ENCODE assay signal across 12 mouse cellular contexts in genomic region chr13:95032127-95032831, GRCm38 (mm10). TPM values are rescaled to one million over a fixed set of nuclear protein-coding genes. Genes with fewer than 3 reads are reported as not detected.
DNase-seq lines count a peak whose midpoint lies in the region; ATAC-seq and TF ChIP-seq lines count a peak whose summit lies in the region.
"Had no signal": no experiment of that assay in that cellular context is flagged by ENCODE, and none has a peak within 500 bp of the region (broad histone marks: within the 10 kb centered on the region; RNA-seq: fewer than 3 reads in every experiment).

No protein-coding gene starts in this region.

- 64% methylated on average over 17 of the region's 17 CpGs for WGBS in forebrain, embryonic 14.5 days
- 79% methylated on average over 17 of the region's 17 CpGs for WGBS in forebrain, embryonic 11.5 days
- WGBS in kidney, embryonic 15.5 days = 52% methylated on average over 17 of the region's 17 CpGs
- 26% methylated on average over 17 of the region's 17 CpGs for WGBS in large intestine, adult 2 months
- 92% methylated on average over 17 of the region's 17 CpGs for WGBS in thymus, adult 2 months

- H3K27me3 ChIP-seq in forebrain, embryonic 14.5 days (replicated peaks; ENCODE audit: control insufficient read depth, insufficient read depth, low read length) = no peaks in the 10 kb centered on the region
- H3K27me3 ChIP-seq in forebrain, embryonic 11.5 days (ENCODE audit: control insufficient read depth, insufficient read depth, low read length) = no peaks in the 10 kb centered on the region
- H3K27me3 ChIP-seq in kidney, embryonic 15.5 days = no peaks in the 10 kb centered on the region
- H3K27me3 ChIP-seq in thymus, adult 2 months (ENCODE audit: control insufficient read depth, insufficient read depth, low read length) = no peaks in the 10 kb centered on the region

- H3K27ac ChIP-seq in forebrain, embryonic 14.5 days (ENCODE audit: low read depth, low read length) = 0 out of 2 replicates have a peak overlapping the region, but pooled peaks have one; percentile 27
- no peak overlapping the region for H3K27ac ChIP-seq in forebrain, embryonic 11.5 days (ENCODE audit: low read depth, low read length)
- H3K27ac ChIP-seq in kidney, embryonic 15.5 days = peak overlapping the region; percentile 45
- peak overlapping the region; percentile 76 for H3K27ac ChIP-seq in bone marrow macrophage, adult 2 months (ENCODE audit: insufficient read depth, low read depth, low read length)
- no peak overlapping the region for H3K27ac ChIP-seq in thymus, adult 2 months (ENCODE audit: control insufficient read depth, insufficient read depth, low read length)
- H3K27ac ChIP-seq: heart, adult 2 months had no signal

- TF ChIP-seq CTCF in bone marrow macrophage, adult 2 months (IDR thresholded peaks at IDR 0.05; ENCODE audit: low read depth, low read length) = no peak
- TF ChIP-seq CTCF in thymus, adult 2 months (IDR thresholded peaks at IDR 0.05; ENCODE audit: borderline replicate concordance, control insufficient read depth, extremely low read depth, insufficient read depth, low read length, poor library complexity) = no peak

- ATAC-seq in forebrain, embryonic 14.5 days = no peak
- no peak for ATAC-seq in forebrain, embryonic 11.5 days (replicated peaks; ENCODE audit: low FRiP score)
- no peak; the same call in 1 of the 2 replicates for ATAC-seq in kidney, embryonic 15.5 days (replicated peaks; ENCODE audit: low FRiP score)

- H3K4me1 ChIP-seq in forebrain, embryonic 14.5 days (ENCODE audit: control insufficient read depth, insufficient read depth, low read length) = no peaks in the 10 kb centered on the region
- no peaks in the 10 kb centered on the region for H3K4me1 ChIP-seq in forebrain, embryonic 11.5 days (replicated peaks; ENCODE audit: control insufficient read depth, insufficient read depth, low read length)
- no peaks in the 10 kb centered on the region for H3K4me1 ChIP-seq in kidney, embryonic 15.5 days
- H3K4me1 ChIP-seq in bone marrow macrophage, adult 2 months (ENCODE audit: control insufficient read depth, insufficient read depth, low read length) = peaks cover 34% of the 10 kb centered on the region
- no peaks in the 10 kb centered on the region for H3K4me1 ChIP-seq in thymus, adult 2 months (replicated peaks; ENCODE audit: control insufficient read depth, insufficient read depth, low read length)

- no peaks in the 10 kb centered on the region for H3K9me3 ChIP-seq in forebrain, embryonic 14.5 days (replicated peaks; ENCODE audit: control insufficient read depth, low read length)
- no peaks in the 10 kb centered on the region for H3K9me3 ChIP-seq in forebrain, embryonic 11.5 days (ENCODE audit: control insufficient read depth, low read length)
- H3K9me3 ChIP-seq in kidney, embryonic 15.5 days (replicated peaks) = no peaks in the 10 kb centered on the region

- TF ChIP-seq POLR2A in bone marrow macrophage, adult 2 months (IDR thresholded peaks at IDR 0.05; ENCODE audit: borderline replicate concordance, low read depth, low read length) = no peak
- TF ChIP-seq POLR2A in thymus, adult 2 months (IDR thresholded peaks at IDR 0.05; ENCODE audit: control insufficient read depth, extremely low read depth, insufficient read depth, low read length, poor library complexity) = no peak

- no peak overlapping the region for H3K4me3 ChIP-seq in forebrain, embryonic 14.5 days (ENCODE audit: low read depth, low read length)
- no peak overlapping the region for H3K4me3 ChIP-seq in forebrain, embryonic 11.5 days (ENCODE audit: low read depth, low read length)
- H3K4me3 ChIP-seq in kidney, embryonic 15.5 days (replicated peaks) = no peak overlapping the region
- H3K4me3 ChIP-seq in bone marrow macrophage, adult 2 months (ENCODE audit: insufficient read depth, low read length) = no peak overlapping the region
- H3K4me3 ChIP-seq in thymus, adult 2 months (ENCODE audit: control insufficient read depth, insufficient read depth, low read length) = no peak overlapping the region
- H3K4me3 ChIP-seq: heart, adult 2 months had no signal

- H3K36me3 ChIP-seq in forebrain, embryonic 14.5 days (ENCODE audit: control insufficient read depth, insufficient read depth, low read length) = 0 out of 2 replicates have a peak, but pooled peaks cover 3% of the 10 kb centered on the region
- no peaks in the 10 kb centered on the region for H3K36me3 ChIP-seq in forebrain, embryonic 11.5 days (ENCODE audit: control insufficient read depth, insufficient read depth, low read length)
- H3K36me3 ChIP-seq in kidney, embryonic 15.5 days = peaks cover 22% of the 10 kb centered on the region
- H3K36me3 ChIP-seq in thymus, adult 2 months (ENCODE audit: control insufficient read depth, insufficient read depth, low read length) = no peaks in the 10 kb centered on the region

- H3K4me2 ChIP-seq in forebrain, embryonic 14.5 days (ENCODE audit: low read length) = no peak overlapping the region
- no peak overlapping the region for H3K4me2 ChIP-seq in forebrain, embryonic 11.5 days (ENCODE audit: low read depth, low read length, severe bottlenecking)
- no peak overlapping the region for H3K4me2 ChIP-seq in kidney, embryonic 15.5 days

- no peak overlapping the region for H3K9ac ChIP-seq in forebrain, embryonic 14.5 days (ENCODE audit: low read length)
- H3K9ac ChIP-seq in forebrain, embryonic 11.5 days (ENCODE audit: low read length) = no peak overlapping the region
- no peak overlapping the region for H3K9ac ChIP-seq in kidney, embryonic 15.5 days

- DNase-seq in forebrain, embryonic 14.5 days (ENCODE audit: low spot score) = no peak
- no peak for DNase-seq in forebrain, embryonic 11.5 days (ENCODE audit: low spot score)
- no peak for DNase-seq in kidney, postnatal 14 days
- DNase-seq in large intestine, adult 2 months (ENCODE audit: low read depth, low spot score) = peak; percentile 25
- no peak for DNase-seq in urinary bladder, adult 18-20 months (ENCODE audit: low spot score in 2 of 2)
- no peak for DNase-seq in thymus, adult 2 months
- DNase-seq: left cerebral cortex, postnatal 4 days; lung, adult 2 months; thymus, postnatal 14 days had no signal

RNA-seq across cellular contexts. Expression of gene Wdr41, which starts 56.1 kb away (rescaled TPM):
- 21.9 and 23.3 TPM in 2 replicates for polyA plus RNA-seq in forebrain, embryonic 14.5 days (2014; fragmentation: Nextera tagmentation; extraction: Ambion mirVana)
- 21.2 and 22.6 TPM in 2 replicates for polyA plus RNA-seq in forebrain, embryonic 11.5 days (2014; fragmentation: Nextera tagmentation; extraction: Ambion mirVana)
- 22.2 and 22.9 TPM in 2 replicates for polyA plus RNA-seq in kidney, embryonic 15.5 days (2015; fragmentation: Nextera tagmentation; extraction: Ambion mirVana)
- 48.3 and 51.1 TPM in 2 replicates for polyA plus RNA-seq in bone marrow macrophage, adult 2 months (2012; ENCODE audit: insufficient read depth, insufficient read length, missing spikeins)
- polyA plus RNA-seq in large intestine, adult 2 months (2012; rRNA removed) = 7.8 and 10.6 TPM in 2 replicates
- 12.2 and 12.7 TPM in 2 replicates for polyA plus RNA-seq in thymus, adult 2 months (2012; rRNA removed)

Comparison
In these comparisons a context has a peak if more than half of its experiments do, and no peak if none do; other contexts are left out.
1. H3K27ac ChIP-seq: peak in forebrain, embryonic 14.5 days (single experiment), kidney, embryonic 15.5 days (single experiment) and bone marrow macrophage, adult 2 months (single experiment); none in forebrain, embryonic 11.5 days (single experiment) and thymus, adult 2 months (single experiment).